Mouse (Mus musculus): Measurements from ENCODE around the gene Otulin. TPM values are rescaled to one million over a fixed set of nuclear protein-coding genes. Genes with fewer than 3 reads are reported as not detected.

Gene Otulin
- polyA plus RNA-seq, 1 experiment from 2014 or later = 32.2 TPM

GRCm38 (mm10) chr15:27530023-27530422 is 100.5 kb downstream of the Otulin start:
- ATAC-seq (replicated peaks; ENCODE audit: low FRiP score) = no peak
- 73% methylated on average over 4 of the region's 4 CpGs for WGBS

GRCm38 (mm10) chr15:27528896-27529295 is 101.6 kb downstream of the Otulin start:
- Histone ChIP-seq H3K4me2 (no peak overlapping the region), H3K36me3 (no peaks in the 10 kb centered on the region), H3K27me3 (no peaks in the 10 kb centered on the region), H3K9ac (no peak overlapping the region), H3K9me3 (replicated peaks) (no peaks in the 10 kb centered on the region), H3K4me3 (replicated peaks) (no peak overlapping the region), H3K4me1 (peaks cover 5% of the 10 kb centered on the region; the same call in 1 of the 2 replicates), H3K27ac (no peak overlapping the region)
- WGBS = 65% methylated on average over 4 of the region's 4 CpGs
- no peak for ATAC-seq (replicated peaks; ENCODE audit: low FRiP score)

More at GRCm38 (mm10) chr15:27530023-27530422, 100.5 kb downstream of the Otulin start:
- H3K27ac ChIP-seq = no peak overlapping the region
- no peak overlapping the region for H3K4me3 ChIP-seq (replicated peaks)
- H3K9ac ChIP-seq = no peak overlapping the region
- H3K36me3 ChIP-seq = no peaks in the 10 kb centered on the region
- peaks cover 5% of the 10 kb centered on the region; the same call in 1 of the 2 replicates for H3K4me1 ChIP-seq
- no peaks in the 10 kb centered on the region for H3K27me3 ChIP-seq
- H3K9me3 ChIP-seq (replicated peaks) = no peaks in the 10 kb centered on the region
- H3K4me2 ChIP-seq = no peak overlapping the region

GRCm38 (mm10) chr15:27525233-27526005 is 105.1 kb downstream of the Otulin start:
- no peaks in the 10 kb centered on the region for H3K27me3 ChIP-seq
- no peaks in the 10 kb centered on the region for H3K9me3 ChIP-seq (replicated peaks)
- H3K4me1 ChIP-seq = peaks cover 5% of the 10 kb centered on the region; the same call in 1 of the 2 replicates
- 55% methylated on average over 12 of the region's 12 CpGs for WGBS
- no peak for ATAC-seq (replicated peaks; ENCODE audit: low FRiP score)
- no peak overlapping the region for H3K4me2 ChIP-seq
- H3K9ac ChIP-seq = no peak overlapping the region
- H3K36me3 ChIP-seq = no peaks in the 10 kb centered on the region
- no peak overlapping the region for H3K27ac ChIP-seq
- no peak overlapping the region for H3K4me3 ChIP-seq (replicated peaks)

GRCm38 (mm10) chr15:27519857-27520256 is 110.6 kb downstream of the Otulin start:
- WGBS = 96% methylated on average over 7 of the region's 7 CpGs
- ATAC-seq (replicated peaks; ENCODE audit: low FRiP score) = no peak
- no peaks in the 10 kb centered on the region for H3K36me3 ChIP-seq
- no peak overlapping the region for H3K9ac ChIP-seq
- H3K9me3 ChIP-seq (replicated peaks) = no peaks in the 10 kb centered on the region
- H3K27me3 ChIP-seq = no peaks in the 10 kb centered on the region
- 0 out of 2 replicates have a peak, but pooled peaks cover 3% of the 10 kb centered on the region for H3K4me1 ChIP-seq
- H3K4me3 ChIP-seq (replicated peaks) = no peak overlapping the region
- no peak overlapping the region for H3K4me2 ChIP-seq
- no peak overlapping the region for H3K27ac ChIP-seq

- 80% methylated on average over 8 of the region's 8 CpGs for WGBS
- no peaks in the 10 kb centered on the region for H3K36me3 ChIP-seq
- no peak overlapping the region for H3K27ac ChIP-seq
- H3K27me3 ChIP-seq = no peaks in the 10 kb centered on the region
- no peak overlapping the region for H3K9ac ChIP-seq
- H3K4me2 ChIP-seq = no peak overlapping the region
- H3K4me3 ChIP-seq (replicated peaks) = no peak overlapping the region
- 0 out of 2 replicates have a peak, but pooled peaks cover 3% of the 10 kb centered on the region for H3K4me1 ChIP-seq
- H3K9me3 ChIP-seq (replicated peaks) = no peaks in the 10 kb centered on the region
- ATAC-seq (replicated peaks; ENCODE audit: low FRiP score) = no peak
Observed at GRCm38 (mm10) chr15:27518026-27518425, 112.5 kb downstream of the Otulin start.

- Histone ChIP-seq H3K27ac (no peak overlapping the region), H3K9me3 (replicated peaks) (no peaks in the 10 kb centered on the region), H3K4me3 (replicated peaks) (no peak overlapping the region), H3K4me1 (0 out of 2 replicates have a peak, but pooled peaks cover 3% of the 10 kb centered on the region), H3K9ac (no peak overlapping the region), H3K36me3 (no peaks in the 10 kb centered on the region), H3K27me3 (no peaks in the 10 kb centered on the region), H3K4me2 (no peak overlapping the region)
- no peak for ATAC-seq (replicated peaks; ENCODE audit: low FRiP score)
- WGBS = 73% methylated on average over 1 of the region's 1 CpGs
Observed at GRCm38 (mm10) chr15:27516927-27517326, 113.6 kb downstream of the Otulin start.

GRCm38 (mm10) chr15:27508982-27509381 is 121.5 kb downstream of the Otulin start:
- ATAC-seq (replicated peaks; ENCODE audit: low FRiP score) = no peak
- Histone ChIP-seq H3K36me3 (no peaks in the 10 kb centered on the region), H3K4me3 (replicated peaks) (no peak overlapping the region), H3K9ac (no peak overlapping the region), H3K4me2 (no peak overlapping the region), H3K9me3 (replicated peaks) (no peaks in the 10 kb centered on the region), H3K4me1 (peaks cover 11% of the 10 kb centered on the region), H3K27ac (no peak overlapping the region), H3K27me3 (no peaks in the 10 kb centered on the region)
- 85% methylated on average over 17 of the region's 17 CpGs for WGBS

GRCm38 (mm10) chr15:27508169-27508568 is 122.3 kb downstream of the Otulin start:
- H3K36me3 ChIP-seq = no peaks in the 10 kb centered on the region
- H3K4me3 ChIP-seq (replicated peaks) = no peak overlapping the region
- H3K9me3 ChIP-seq (replicated peaks) = no peaks in the 10 kb centered on the region
- ATAC-seq (replicated peaks; ENCODE audit: low FRiP score) = no peak
- H3K27me3 ChIP-seq = no peaks in the 10 kb centered on the region
- H3K27ac ChIP-seq = no peak overlapping the region
- H3K9ac ChIP-seq = no peak overlapping the region
- WGBS = 84% methylated on average over 7 of the region's 7 CpGs
- H3K4me1 ChIP-seq = peaks cover 18% of the 10 kb centered on the region
- H3K4me2 ChIP-seq = no peak overlapping the region

- Histone ChIP-seq H3K27me3 (no peaks in the 10 kb centered on the region), H3K27ac (no peak overlapping the region), H3K36me3 (no peaks in the 10 kb centered on the region), H3K9me3 (replicated peaks) (no peaks in the 10 kb centered on the region), H3K4me3 (replicated peaks) (no peak overlapping the region), H3K9ac (no peak overlapping the region), H3K4me1 (peaks cover 18% of the 10 kb centered on the region), H3K4me2 (no peak overlapping the region)
- WGBS = 90% methylated on average over 15 of the region's 15 CpGs
- ATAC-seq (replicated peaks; ENCODE audit: low FRiP score) = 0 out of 2 replicates have a peak, but pooled peaks have one; percentile 7
Observed at GRCm38 (mm10) chr15:27506893-27507596, 123.4 kb downstream of the Otulin start.

- Histone ChIP-seq H3K9ac (no peak overlapping the region), H3K4me1 (peaks cover 18% of the 10 kb centered on the region), H3K27ac (no peak overlapping the region; the same call in 1 of the 2 replicates), H3K4me3 (replicated peaks) (no peak overlapping the region), H3K4me2 (no peak overlapping the region), H3K9me3 (replicated peaks) (no peaks in the 10 kb centered on the region), H3K36me3 (no peaks in the 10 kb centered on the region), H3K27me3 (no peaks in the 10 kb centered on the region)
- peak; percentile 66; the same call in 1 of the 2 replicates for ATAC-seq (replicated peaks; ENCODE audit: low FRiP score)
- 57% methylated on average over 5 of the region's 5 CpGs for WGBS
Observed at GRCm38 (mm10) chr15:27506127-27506886, 124.2 kb downstream of the Otulin start.

GRCm38 (mm10) chr15:27503801-27504730 is 126.4 kb downstream of the Otulin start:
- no peak overlapping the region for H3K9ac ChIP-seq
- 49% methylated on average over 20 of the region's 20 CpGs for WGBS
- H3K4me3 ChIP-seq (replicated peaks) = no peak overlapping the region
- no peak overlapping the region for H3K4me2 ChIP-seq
- ATAC-seq (replicated peaks; ENCODE audit: low FRiP score) = no peak; the same call in 1 of the 2 replicates
- no peak overlapping the region for H3K27ac ChIP-seq
- no peaks in the 10 kb centered on the region for H3K27me3 ChIP-seq
- H3K36me3 ChIP-seq = no peaks in the 10 kb centered on the region
- H3K9me3 ChIP-seq (replicated peaks) = no peaks in the 10 kb centered on the region
- H3K4me1 ChIP-seq = peaks cover 18% of the 10 kb centered on the region
